Mouse (Mus musculus): Measurements from ENCODE around the gene Tbc1d22a.

DNA sequence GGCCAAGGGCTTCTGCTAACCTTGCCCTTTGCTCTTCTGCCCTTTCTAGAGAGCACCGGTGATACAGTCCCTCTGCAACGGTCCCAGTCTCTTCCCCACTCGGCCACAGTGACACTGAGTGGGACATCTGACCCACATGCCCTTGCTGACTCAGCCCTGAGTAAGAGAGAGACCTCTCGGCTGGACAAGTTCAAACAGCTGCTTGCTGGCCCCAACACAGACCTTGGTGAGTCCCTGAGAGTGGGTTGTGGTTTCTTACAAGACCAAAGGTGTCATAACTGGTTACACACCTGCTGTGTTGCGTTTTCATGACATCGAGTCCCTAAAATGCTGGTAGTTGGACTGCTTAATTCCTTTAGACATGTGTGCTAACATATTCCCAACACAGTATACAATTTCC is 24.8 kb downstream of the Tbc1d22a start:
- TF ChIP-seq CTCF (IDR thresholded peaks at IDR 0.05; ENCODE audit: control insufficient read depth, insufficient read depth, low read length) (no peak), POLR2A (IDR thresholded peaks at IDR 0.05; ENCODE audit: borderline replicate concordance, control insufficient read depth, low read depth, low read length) (no peak)

Measured in bone marrow, adult 2 months (tissue).